ENCODE assay signal across 23 mouse cellular contexts in the genomic region with DNA sequence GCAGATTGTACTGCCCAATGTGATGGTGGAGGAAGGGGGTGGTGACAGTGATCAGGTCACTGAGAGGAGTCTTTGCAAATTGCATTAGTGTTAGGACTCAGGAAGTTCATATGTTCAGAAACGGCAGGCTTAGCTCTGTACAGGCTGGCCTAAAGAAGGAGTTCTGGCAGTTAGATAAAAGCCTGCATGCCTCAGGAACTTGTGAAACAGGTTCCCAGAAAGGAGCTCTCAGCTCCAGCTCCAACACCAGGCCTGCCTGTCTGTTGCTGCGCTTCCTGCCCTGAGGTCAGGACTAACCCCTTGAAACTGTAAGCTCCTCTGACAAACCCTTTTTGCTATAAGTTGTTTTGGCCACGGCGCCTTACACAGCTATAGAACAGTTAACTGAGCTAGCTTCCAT. TPM values are rescaled to one million over a fixed set of nuclear protein-coding genes. Genes with fewer than 3 reads are reported as not detected.
A peak's percentile ranks its signal among the peaks of the same experiment; 100 is the strongest.
DNase-seq lines count a peak whose midpoint lies in the region; ATAC-seq lines count a peak whose summit lies in the region.
"Had no signal": no experiment of that assay in that cellular context is flagged by ENCODE, and none has a peak within 500 bp of the region (broad histone marks: within the 10 kb centered on the region; RNA-seq: fewer than 3 reads in every experiment).

No protein-coding gene starts in this region.

- no peak overlapping the region for H3K9ac ChIP-seq in intestine, embryonic 15.5 days
- no peak overlapping the region for H3K9ac ChIP-seq in intestine, embryonic 16.5 days (ENCODE audit: low read depth, low read length)
- no peak overlapping the region for H3K9ac ChIP-seq in midbrain, embryonic 16.5 days (ENCODE audit: low read depth, low read length)
- H3K9ac ChIP-seq in kidney, embryonic 14.5 days (ENCODE audit: low read depth, low read length), result no peak overlapping the region
- H3K9ac ChIP-seq: forebrain, postnatal 0 days; hindbrain, embryonic 12.5 days; limb, embryonic 13.5 days; liver, embryonic 14.5 days had no signal

- H3K4me1 ChIP-seq in intestine, embryonic 15.5 days (replicated peaks), result no peaks in the 10 kb centered on the region
- H3K4me1 ChIP-seq in intestine, embryonic 16.5 days (ENCODE audit: control insufficient read depth, insufficient read depth, low read length), result no peaks in the 10 kb centered on the region
- no peaks in the 10 kb centered on the region for H3K4me1 ChIP-seq in midbrain, embryonic 16.5 days (ENCODE audit: control insufficient read depth, insufficient read depth, low read length)
- no peaks in the 10 kb centered on the region for H3K4me1 ChIP-seq in kidney, embryonic 14.5 days (ENCODE audit: control insufficient read depth, insufficient read depth, low read length)
- H3K4me1 ChIP-seq: hindbrain, embryonic 12.5 days; limb, embryonic 13.5 days had no signal

- H3K4me2 ChIP-seq in intestine, embryonic 15.5 days (replicated peaks), result no peak overlapping the region
- no peak overlapping the region for H3K4me2 ChIP-seq in intestine, embryonic 16.5 days (ENCODE audit: low read depth, low read length)
- H3K4me2 ChIP-seq in midbrain, embryonic 16.5 days (ENCODE audit: low read length), result no peak overlapping the region
- H3K4me2 ChIP-seq in kidney, embryonic 14.5 days (replicated peaks; ENCODE audit: low read depth, low read length), result no peak overlapping the region
- H3K4me2 ChIP-seq: hindbrain, embryonic 12.5 days; limb, embryonic 13.5 days had no signal

- DNase-seq in urinary bladder, postnatal 14 days (ENCODE audit: low spot score), result peak; percentile 18
- DNase-seq in urinary bladder, postnatal 4 days (ENCODE audit: low spot score in 2 of 2), result no peak
- peak; percentile 44 for DNase-seq in gonadal fat pad, adult 2 months (ENCODE audit: low read depth)
- DNase-seq in layer of hippocampus, adult 18-20 months (ENCODE audit: low spot score in 2 of 2), result no peak
- DNase-seq: cerebellum, adult 11 months; cerebellum, adult 9-11 months; forebrain, postnatal 0 days; gastrocnemius, postnatal 25 days; kidney, adult 2 months; kidney, postnatal 14 days; layer of hippocampus, postnatal 36 days; thymus, adult 2 months had no signal

- H3K27ac ChIP-seq in intestine, embryonic 15.5 days, result no peak overlapping the region
- H3K27ac ChIP-seq in intestine, embryonic 16.5 days (ENCODE audit: low read length), result no peak overlapping the region
- H3K27ac ChIP-seq in midbrain, embryonic 16.5 days (ENCODE audit: low read length), result no peak overlapping the region
- no peak overlapping the region for H3K27ac ChIP-seq in kidney, embryonic 14.5 days (ENCODE audit: low read depth, low read length)
- H3K27ac ChIP-seq: forebrain, embryonic 10.5 days; hindbrain, embryonic 12.5 days; layer of hippocampus, adult 2 months; limb, embryonic 13.5 days; liver, embryonic 14.5 days; macrophage had no signal

- 73% methylated on average over 4 of the region's 4 CpGs for WGBS in intestine, embryonic 15.5 days
- 69% methylated on average over 4 of the region's 4 CpGs for WGBS in intestine, embryonic 16.5 days
- WGBS in midbrain, embryonic 16.5 days, result 88% methylated on average over 4 of the region's 4 CpGs
- 85% methylated on average over 4 of the region's 4 CpGs for WGBS in kidney, embryonic 14.5 days

- no peaks in the 10 kb centered on the region for H3K9me3 ChIP-seq in intestine, embryonic 15.5 days
- H3K9me3 ChIP-seq in intestine, embryonic 16.5 days (ENCODE audit: control insufficient read depth, low read length), result no peaks in the 10 kb centered on the region
- no peaks in the 10 kb centered on the region for H3K9me3 ChIP-seq in midbrain, embryonic 16.5 days (replicated peaks; ENCODE audit: control insufficient read depth, low read length, poor library complexity, severe bottlenecking)
- H3K9me3 ChIP-seq in kidney, embryonic 14.5 days (ENCODE audit: control insufficient read depth, low read length), result no peaks in the 10 kb centered on the region
- H3K9me3 ChIP-seq: forebrain, embryonic 10.5 days; hindbrain, embryonic 12.5 days; limb, embryonic 13.5 days had no signal

- H3K27me3 ChIP-seq in intestine, embryonic 15.5 days (replicated peaks), result no peaks in the 10 kb centered on the region
- H3K27me3 ChIP-seq in intestine, embryonic 16.5 days (replicated peaks; ENCODE audit: control insufficient read depth, insufficient read depth, low read length), result no peaks in the 10 kb centered on the region
- H3K27me3 ChIP-seq in midbrain, embryonic 16.5 days (ENCODE audit: control insufficient read depth, insufficient read depth, low read depth, low read length), result no peaks in the 10 kb centered on the region
- no peaks in the 10 kb centered on the region for H3K27me3 ChIP-seq in kidney, embryonic 14.5 days (ENCODE audit: control insufficient read depth, insufficient read depth, low read length)
- H3K27me3 ChIP-seq: hindbrain, embryonic 12.5 days; limb, embryonic 13.5 days had no signal

- no peak overlapping the region for H3K4me3 ChIP-seq in intestine, embryonic 15.5 days (replicated peaks)
- no peak overlapping the region for H3K4me3 ChIP-seq in intestine, embryonic 16.5 days (ENCODE audit: low read length)
- no peak overlapping the region for H3K4me3 ChIP-seq in midbrain, embryonic 16.5 days (ENCODE audit: low read depth, low read length)
- H3K4me3 ChIP-seq in kidney, embryonic 14.5 days (ENCODE audit: low read length), result no peak overlapping the region
- H3K4me3 ChIP-seq: forebrain, embryonic 10.5 days; hindbrain, embryonic 12.5 days; layer of hippocampus, adult 2 months; limb, embryonic 13.5 days had no signal

- no peaks in the 10 kb centered on the region for H3K36me3 ChIP-seq in intestine, embryonic 15.5 days
- H3K36me3 ChIP-seq in intestine, embryonic 16.5 days (ENCODE audit: control insufficient read depth, insufficient read depth, low read length), result no peaks in the 10 kb centered on the region
- no peaks in the 10 kb centered on the region for H3K36me3 ChIP-seq in midbrain, embryonic 16.5 days (ENCODE audit: control insufficient read depth, insufficient read depth, low read length)
- no peaks in the 10 kb centered on the region for H3K36me3 ChIP-seq in kidney, embryonic 14.5 days (ENCODE audit: control insufficient read depth, insufficient read depth, low read length)
- H3K36me3 ChIP-seq: forebrain, embryonic 10.5 days; hindbrain, embryonic 12.5 days; limb, embryonic 13.5 days had no signal

- ATAC-seq in intestine, embryonic 15.5 days, result 0 out of 2 replicates have a peak, but pooled peaks have one; percentile 41
- ATAC-seq in intestine, embryonic 16.5 days, result no peak; the same call in 1 of the 2 replicates
- ATAC-seq in midbrain, embryonic 16.5 days, result no peak
- ATAC-seq in kidney, embryonic 14.5 days (ENCODE audit: low FRiP score, low TSS enrichment), result no peak
- ATAC-seq: CD4-positive, CD25-positive, alpha-beta regulatory T cell, adult 4 months; forebrain, postnatal 0 days had no signal

RNA-seq across cellular contexts. Expression of a gene that starts 28.8 kb away (rescaled TPM):
- polyA plus RNA-seq in intestine, embryonic 15.5 days (2015; fragmentation: Nextera tagmentation; extraction: Ambion mirVana), result 2.8 and 3.6 TPM in 2 replicates
- polyA plus RNA-seq in intestine, embryonic 16.5 days (2015; fragmentation: Nextera tagmentation; extraction: Ambion mirVana), result 1.4 and 2.0 TPM in 2 replicates
- polyA plus RNA-seq in gonadal fat pad, adult 2 months (2012; rRNA removed), result 5.6 and 7.4 TPM in 2 replicates
- 1 to 10 TPM; 1.3 to 1.5 TPM for total RNA-seq in layer of hippocampus, adult 18-20 months (2021)
- 0.97 and 1.3 TPM in 2 replicates for polyA plus RNA-seq in midbrain, embryonic 16.5 days (2015; fragmentation: Nextera tagmentation; extraction: Ambion mirVana)
- polyA plus RNA-seq in kidney, embryonic 14.5 days (2014; fragmentation: Nextera tagmentation; extraction: Ambion mirVana), result 4.4 and 8.9 TPM in 2 replicates
- polyA plus RNA-seq: CD4-positive, CD25-positive, alpha-beta regulatory T cell, adult 4 months had no signal

Comparison
In these comparisons a context has a peak if more than half of its experiments do, and no peak if none do; other contexts are left out.
1. DNase-seq: peak in urinary bladder, postnatal 14 days (single experiment) and gonadal fat pad, adult 2 months (single experiment); none in urinary bladder, postnatal 4 days (0 of 2) and layer of hippocampus, adult 18-20 months (0 of 2).